Mouse (Mus musculus) stomach, embryonic 16.5 days (tissue): ENCODE data around the gene Cdkal1. TPM values are rescaled to one million over a fixed set of nuclear protein-coding genes. Genes with fewer than 3 reads are reported as not detected.

Experiments used
- ATAC-seq: fragments of 200-750 bp; cut with Nextera tagmentation; 2 replicates; pipeline ENCODE4 v1.8.0; 2017; ENCODE audit warnings: moderate number of reproducible peaks, moderate TSS enrichment; ENCODE audit not compliant: insufficient read depth, low FRiP score
- H3K27ac ChIP-seq: fragments of 300-500 bp; sonication (generic); 2 replicates; pipeline ENCODE4 v1.5.1; 2014; ENCODE audit warnings: low read length
- H3K27me3 ChIP-seq: fragments of 300-500 bp; sonication (generic); 2 replicates; pipeline ENCODE4 v1.6.1; 2014; ENCODE audit warnings: low read length, control low read depth, mixed read lengths; ENCODE audit not compliant: control insufficient read depth, insufficient read depth
- H3K36me3 ChIP-seq: fragments of 300-500 bp; sonication (generic); 2 replicates; pipeline ENCODE4 v1.6.1; 2014; ENCODE audit warnings: low read length; ENCODE audit not compliant: control insufficient read depth, insufficient read depth
- H3K4me1 ChIP-seq: fragments of 300-500 bp; sonication (generic); 2 replicates; pipeline ENCODE4 v1.6.1; 2014; ENCODE audit warnings: low read length, control low read depth, mixed read lengths; ENCODE audit not compliant: control insufficient read depth, insufficient read depth
- H3K4me2 ChIP-seq: fragments of 300-500 bp; sonication (generic); 2 replicates; pipeline ENCODE4 v1.6.1; 2014; ENCODE audit warnings: low read depth, low read length, mixed read lengths
- H3K4me3 ChIP-seq: fragments of 300-500 bp; sonication (generic); replicated peaks from 2 replicates; pipeline ENCODE4 v1.5.1; 2014; ENCODE audit warnings: mild to moderate bottlenecking, low read length
- H3K9ac ChIP-seq: fragments of 300-500 bp; sonication (generic); 2 replicates; pipeline ENCODE4 v1.6.1; 2014; ENCODE audit warnings: low read length
- H3K9me3 ChIP-seq: fragments of 300-500 bp; sonication (generic); replicated peaks from 2 replicates; pipeline ENCODE4 v1.6.1; 2016; ENCODE audit warnings: low read length, control low read depth; ENCODE audit not compliant: control insufficient read depth
- WGBS: fragments of 180-500 bp; shearing (Covaris S2); extraction: QIAGEN DNeasy Blood & Tissue Kit; methylation state at CpG from one replicate; pipeline ENCODE4 v1.1.7; 2014; 5-methylcytosine and 5-hydroxymethylcytosine counted together
- polyA plus RNA-seq: library from polyadenylated mRNA; unstranded; fragments of >200 nt; fragmentation: Nextera tagmentation; extraction: Ambion mirVana; gene quantifications from 2 replicates; pipeline ENCODE4 v1.2.1, GENCODE M21; 2015

The Cdkal1 gene
- polyA plus RNA-seq, 1 experiment from 2014 or later = 29.8 TPM

GRCm38 (mm10) chr13:29232681-29233080, 622.8 kb downstream of the Cdkal1 start:
- Histone ChIP-seq H3K4me1 (no peaks in the 10 kb centered on the region), H3K36me3 (no peaks in the 10 kb centered on the region), H3K9me3 (no peaks in the 10 kb centered on the region; the same call in 1 of the 2 replicates), H3K4me3 (no peak overlapping the region), H3K9ac (no peak overlapping the region), H3K4me2 (no peak overlapping the region), H3K27me3 (no peaks in the 10 kb centered on the region), H3K27ac (no peak overlapping the region)
- no peak for ATAC-seq
- 43% methylated on average over 4 of the region's 4 CpGs for WGBS

- no peak for ATAC-seq
- Histone ChIP-seq H3K9me3 (0 out of 2 replicates have a peak, but pooled peaks cover 5% of the 10 kb centered on the region), H3K9ac (no peak overlapping the region), H3K4me2 (no peak overlapping the region), H3K4me1 (no peaks in the 10 kb centered on the region), H3K27me3 (no peaks in the 10 kb centered on the region), H3K36me3 (no peaks in the 10 kb centered on the region), H3K4me3 (no peak overlapping the region), H3K27ac (no peak overlapping the region)
- 76% methylated on average over 5 of the region's 5 CpGs for WGBS
Observed at GRCm38 (mm10) chr13:29224815-29225214, 630.7 kb downstream of the Cdkal1 start.

DNA sequence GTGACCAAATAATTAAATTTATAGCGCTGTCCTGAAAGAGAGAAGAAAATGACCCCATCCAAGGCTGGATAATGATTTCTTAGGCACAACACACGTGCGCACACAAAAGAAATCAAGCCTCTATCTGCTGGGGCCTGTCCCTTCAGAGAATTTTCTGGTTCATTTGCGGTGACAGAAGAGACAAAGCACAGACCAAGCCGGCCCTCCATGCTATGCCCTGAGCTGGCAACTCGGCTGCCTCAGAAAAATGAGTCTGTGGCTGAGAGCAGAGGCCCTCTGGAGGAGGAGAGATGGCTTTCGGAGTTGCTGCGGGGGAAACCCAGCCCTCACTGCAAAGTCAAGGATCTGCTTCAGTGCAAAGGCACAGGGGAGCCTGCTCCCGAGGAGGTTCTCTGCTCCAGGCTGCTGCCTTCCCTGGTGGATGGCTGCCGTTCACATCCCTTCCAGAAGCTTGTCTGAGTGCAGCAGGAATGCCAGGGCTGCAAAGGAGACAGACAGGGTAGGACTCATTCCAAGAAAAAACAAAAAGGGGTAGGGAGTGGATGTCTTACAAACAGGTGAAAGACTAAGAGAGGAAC, 633.1 kb downstream of the Cdkal1 start:
- no peak overlapping the region for H3K4me3 ChIP-seq
- ATAC-seq = no peak
- H3K4me2 ChIP-seq = no peak overlapping the region
- peak overlapping the region; percentile 33; the same call in 1 of the 2 replicates for H3K27ac ChIP-seq
- 0 out of 2 replicates have a peak, but pooled peaks cover 5% of the 10 kb centered on the region for H3K9me3 ChIP-seq
- H3K27me3 ChIP-seq = no peaks in the 10 kb centered on the region
- peak overlapping the region; percentile 35; the same call in 1 of the 2 replicates for H3K9ac ChIP-seq
- H3K4me1 ChIP-seq = no peaks in the 10 kb centered on the region
- no peaks in the 10 kb centered on the region for H3K36me3 ChIP-seq
- WGBS = 33% methylated on average over 10 of the region's 10 CpGs

DNA sequence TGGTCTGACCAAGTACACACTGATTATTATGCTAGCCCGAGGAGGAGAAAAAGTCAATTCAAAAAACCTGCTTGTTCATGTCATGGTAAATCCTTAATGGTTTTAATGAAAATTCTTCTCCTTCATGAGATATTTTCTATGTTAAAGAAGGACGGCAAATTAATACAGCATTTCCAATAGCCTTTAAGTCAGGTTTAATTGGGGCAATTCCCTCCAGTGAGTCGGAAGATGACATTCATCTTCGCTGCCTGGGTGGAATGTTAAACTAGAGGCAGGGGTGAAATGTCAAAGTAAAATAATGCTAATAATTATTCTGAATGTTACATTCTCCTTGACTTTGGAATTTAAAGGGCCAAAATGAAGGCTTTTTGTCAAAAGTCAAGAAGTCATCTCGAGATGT, 633.8 kb downstream of the Cdkal1 start:
- no peak for ATAC-seq
- Histone ChIP-seq H3K4me3 (no peak overlapping the region), H3K9me3 (0 out of 2 replicates have a peak, but pooled peaks cover 5% of the 10 kb centered on the region), H3K4me1 (no peaks in the 10 kb centered on the region), H3K4me2 (no peak overlapping the region), H3K9ac (no peak overlapping the region), H3K27me3 (no peaks in the 10 kb centered on the region), H3K36me3 (no peaks in the 10 kb centered on the region), H3K27ac (no peak overlapping the region)
- 67% methylated on average over 5 of the region's 5 CpGs for WGBS

DNA sequence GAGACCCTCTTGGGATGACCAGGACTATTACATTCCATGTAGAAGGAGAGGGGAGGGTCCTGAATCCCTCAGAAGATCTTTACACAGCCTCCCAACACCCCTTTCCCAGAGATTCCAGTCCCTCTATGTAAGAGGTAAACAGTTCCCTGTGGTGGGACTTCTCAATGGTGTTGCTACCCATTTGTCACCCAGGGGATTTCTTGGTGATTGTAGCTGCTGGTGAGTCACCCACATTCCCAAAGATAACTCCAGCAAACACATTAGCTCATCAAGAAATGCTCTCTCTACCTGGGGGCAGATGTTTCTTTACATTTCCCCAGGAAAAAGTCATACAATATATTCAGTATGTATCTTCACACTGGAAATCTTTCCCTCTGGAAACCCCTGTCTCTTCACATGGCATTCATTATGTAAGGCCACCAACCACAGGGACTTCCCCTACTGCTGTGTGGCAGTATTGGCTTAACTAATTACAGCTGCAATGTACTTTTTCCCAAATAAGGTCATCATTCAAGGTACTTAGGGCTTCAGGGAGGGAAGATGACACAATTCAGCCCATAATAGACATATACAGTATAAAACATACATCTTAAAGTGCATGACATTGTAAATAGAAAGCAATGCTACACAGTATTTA, 636.8 kb downstream of the Cdkal1 start:
- H3K36me3 ChIP-seq = no peaks in the 10 kb centered on the region
- H3K9me3 ChIP-seq = no peaks in the 10 kb centered on the region
- H3K27ac ChIP-seq = no peak overlapping the region
- H3K27me3 ChIP-seq = no peaks in the 10 kb centered on the region
- no peaks in the 10 kb centered on the region for H3K4me1 ChIP-seq
- H3K4me3 ChIP-seq = no peak overlapping the region
- ATAC-seq = no peak
- no peak overlapping the region for H3K4me2 ChIP-seq
- H3K9ac ChIP-seq = no peak overlapping the region

DNA sequence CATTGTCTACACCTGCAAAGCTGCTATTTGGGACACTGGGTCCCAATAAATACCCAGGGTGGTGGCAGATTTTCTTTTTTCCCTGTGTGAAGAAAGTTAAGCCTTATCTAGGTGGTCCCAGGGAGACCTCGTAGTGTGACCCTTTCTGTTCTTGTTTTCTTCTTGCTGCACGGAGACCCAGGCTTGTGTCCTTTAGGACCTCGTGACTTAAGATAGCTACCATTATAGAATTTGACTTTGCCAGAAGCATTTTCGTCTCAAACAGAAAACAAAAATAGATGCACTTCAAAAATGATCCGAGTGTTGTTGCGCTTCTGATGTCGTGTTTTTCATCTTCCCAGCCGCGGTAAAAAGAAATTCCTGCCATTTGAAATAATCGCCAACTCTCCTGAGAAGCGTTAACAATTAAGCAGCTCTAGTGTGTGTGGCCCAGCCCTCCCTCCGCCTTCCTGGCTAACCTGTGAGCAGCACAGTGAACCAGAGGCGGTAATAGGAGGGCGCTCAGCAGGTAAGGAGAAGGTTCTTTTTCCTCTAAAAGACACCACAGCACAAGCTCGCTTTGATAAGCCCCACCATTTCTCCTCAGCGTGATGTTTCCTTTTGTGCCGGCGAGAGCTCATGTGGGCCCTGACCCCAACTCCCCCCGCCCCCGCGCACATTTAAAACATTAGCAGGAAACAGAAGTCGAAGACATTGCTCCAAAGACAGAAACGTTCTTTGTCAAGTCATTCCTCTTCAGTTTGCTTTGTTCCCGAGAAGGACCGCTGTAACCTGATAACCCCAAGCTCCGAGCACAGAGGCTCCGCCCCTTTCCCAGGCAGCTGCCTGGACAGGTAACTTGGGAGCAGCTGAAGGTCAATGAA, 645.1 kb downstream of the Cdkal1 start:
- Histone ChIP-seq H3K27me3 (no peaks in the 10 kb centered on the region), H3K4me1 (no peaks in the 10 kb centered on the region; the same call in 1 of the 2 replicates), H3K9ac (peak overlapping the region; percentile 68), H3K36me3 (no peaks in the 10 kb centered on the region), H3K27ac (peak overlapping the region; percentile 87), H3K4me2 (peak overlapping the region; percentile 68), H3K4me3 (peak overlapping the region; percentile 44), H3K9me3 (no peaks in the 10 kb centered on the region; the same call in 1 of the 2 replicates)
- peak; percentile 92 for ATAC-seq
- WGBS = 4% methylated on average over 27 of the region's 27 CpGs

DNA sequence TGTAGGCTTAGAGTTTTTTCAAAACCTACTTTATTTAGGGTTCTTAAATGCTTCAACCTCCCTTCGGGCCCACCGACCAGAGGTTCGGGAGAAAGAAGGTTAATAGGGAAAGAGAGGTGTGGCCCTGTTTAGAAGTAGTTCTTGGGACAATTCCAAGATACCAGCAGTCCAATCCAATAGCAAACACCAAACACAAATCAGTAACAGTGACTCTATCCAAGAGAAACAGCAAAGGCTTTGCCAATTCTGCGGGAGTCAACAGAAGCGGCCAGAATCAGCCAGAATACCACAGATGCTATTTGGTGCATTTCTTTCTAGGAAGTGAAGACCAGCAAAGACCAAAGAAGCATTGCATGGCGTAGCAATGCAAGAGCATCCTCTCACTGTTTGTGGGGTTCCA, 646.7 kb downstream of the Cdkal1 start:
- no peak overlapping the region for H3K27ac ChIP-seq
- H3K36me3 ChIP-seq = no peaks in the 10 kb centered on the region
- no peaks in the 10 kb centered on the region; the same call in 1 of the 2 replicates for H3K9me3 ChIP-seq
- H3K9ac ChIP-seq = no peak overlapping the region
- H3K4me2 ChIP-seq = no peak overlapping the region
- H3K4me3 ChIP-seq = no peak overlapping the region
- H3K27me3 ChIP-seq = no peaks in the 10 kb centered on the region
- ATAC-seq = no peak
- WGBS = 95% methylated on average over 6 of the region's 6 CpGs
- H3K4me1 ChIP-seq = no peaks in the 10 kb centered on the region; the same call in 1 of the 2 replicates

GRCm38 (mm10) chr13:29203856-29204255, 651.6 kb downstream of the Cdkal1 start:
- H3K9ac ChIP-seq = no peak overlapping the region
- H3K27me3 ChIP-seq = no peaks in the 10 kb centered on the region
- no peaks in the 10 kb centered on the region for H3K36me3 ChIP-seq
- H3K4me1 ChIP-seq = peaks cover 10% of the 10 kb centered on the region
- no peak overlapping the region for H3K27ac ChIP-seq
- no peak overlapping the region for H3K4me3 ChIP-seq
- WGBS = 80% methylated on average over 5 of the region's 5 CpGs
- H3K4me2 ChIP-seq = no peak overlapping the region
- no peak for ATAC-seq
- no peaks in the 10 kb centered on the region; the same call in 1 of the 2 replicates for H3K9me3 ChIP-seq

DNA sequence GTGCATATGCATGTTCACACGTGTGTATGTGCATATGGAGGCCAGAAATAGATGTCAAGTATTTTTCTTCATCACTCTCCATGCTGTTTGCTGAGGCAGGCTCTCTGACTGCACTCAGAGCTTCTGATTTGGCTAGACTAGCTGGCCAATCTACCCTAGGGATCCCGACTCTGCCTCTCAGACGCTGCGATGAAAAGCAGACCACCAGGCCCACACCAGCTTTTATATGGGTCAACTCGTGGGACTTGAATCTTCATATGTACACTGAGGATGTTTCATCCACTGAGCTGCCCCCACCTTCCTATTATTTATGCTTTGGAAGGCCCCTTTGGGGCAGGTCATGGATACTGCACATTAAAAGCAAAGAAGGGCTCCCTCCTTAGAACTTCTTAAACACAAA, 652.0 kb downstream of the Cdkal1 start:
- H3K27me3 ChIP-seq = no peaks in the 10 kb centered on the region
- no peak overlapping the region for H3K4me2 ChIP-seq
- H3K9ac ChIP-seq = no peak overlapping the region
- 71% methylated on average over 5 of the region's 5 CpGs for WGBS
- ATAC-seq = no peak
- no peaks in the 10 kb centered on the region for H3K36me3 ChIP-seq
- no peaks in the 10 kb centered on the region; the same call in 1 of the 2 replicates for H3K9me3 ChIP-seq
- peaks cover 10% of the 10 kb centered on the region for H3K4me1 ChIP-seq
- no peak overlapping the region for H3K4me3 ChIP-seq
- H3K27ac ChIP-seq = no peak overlapping the region
